Mouse (Mus musculus) embryonic fibroblast, embryonic 13.5 days (primary cell): ENCODE data around the gene Ttc22.

Experiments used
- CTCF ChIP-seq: IDR thresholded peaks from 2 replicates; pipeline ENCODE4 v1.5.1; 2011; ENCODE audit warnings: mild to moderate bottlenecking, control low read depth, low read length, moderate library complexity, borderline replicate concordance; ENCODE audit not compliant: insufficient read depth
- POLR2A ChIP-seq: IDR thresholded peaks from 2 replicates; pipeline ENCODE4 v1.6.1; 2011; ENCODE audit warnings: low read depth, mild to moderate bottlenecking, control low read depth, low read length, moderate library complexity

DNA sequence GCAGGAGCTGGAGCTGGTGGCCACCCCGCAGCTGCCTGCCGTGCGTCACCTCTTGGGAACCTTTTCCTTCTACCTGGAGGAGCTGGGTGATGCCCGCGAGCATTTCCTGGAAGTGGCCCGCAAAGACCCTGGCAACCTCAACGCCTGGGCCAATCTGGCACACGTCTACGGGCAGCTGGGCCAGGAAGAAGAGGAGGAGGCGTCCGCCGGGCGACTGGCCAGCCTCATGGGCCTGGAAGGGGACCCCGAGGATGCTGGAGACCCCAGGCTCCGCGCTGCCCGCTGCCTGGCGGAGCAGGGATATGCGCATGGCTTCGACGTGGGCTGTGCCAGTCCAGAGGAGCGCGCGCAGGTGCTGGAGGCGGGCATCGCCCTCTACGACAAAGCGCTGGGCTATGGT, 480 bp downstream of the Ttc22 start:
- no peak for TF ChIP-seq CTCF
- no peak for TF ChIP-seq POLR2A
